8 mouse cellular contexts compared by ENCODE assay signal in the genomic region with DNA sequence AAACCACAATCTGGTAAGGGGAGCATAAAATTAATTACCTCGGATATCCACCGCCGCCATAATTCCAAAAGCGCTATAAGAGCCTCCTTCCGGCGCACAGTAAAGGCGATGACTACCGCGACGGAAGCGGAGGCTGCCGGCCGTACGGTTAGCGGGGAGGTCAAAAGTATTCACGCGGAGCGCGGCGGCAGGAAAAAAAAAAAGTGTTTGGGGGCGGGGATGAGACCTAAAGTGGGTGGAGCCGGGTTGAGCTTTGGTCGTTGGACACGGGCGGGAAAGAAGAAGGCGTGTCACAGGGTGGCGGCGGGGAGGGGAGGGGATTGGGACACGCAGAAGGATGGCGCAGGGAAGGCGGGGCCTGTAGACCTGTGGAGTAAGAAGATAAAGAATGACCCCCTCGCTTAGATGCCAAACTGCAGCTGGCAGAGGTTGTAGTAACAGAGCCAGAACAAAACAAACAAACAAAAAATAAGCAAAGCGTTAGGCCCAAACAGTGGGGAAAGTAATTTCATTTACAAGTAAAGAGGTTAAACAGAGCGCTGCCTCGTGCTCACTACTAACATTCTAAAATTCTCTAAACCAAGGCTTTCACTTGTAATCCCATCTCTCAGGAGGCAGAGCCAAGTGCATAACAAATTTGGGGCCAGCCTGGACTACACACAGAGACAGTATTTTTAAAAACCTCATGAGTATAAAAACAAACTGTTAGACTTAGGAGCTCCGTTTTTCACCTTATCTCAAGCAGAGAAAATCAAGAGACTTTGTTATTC. TPM values are rescaled to one million over a fixed set of nuclear protein-coding genes. Genes with fewer than 3 reads are reported as not detected.
DNase-seq lines count a peak whose midpoint lies in the region; ATAC-seq and TF ChIP-seq lines count a peak whose summit lies in the region.

Gene Med6, minus strand, starts transcription at position 107 of the 770 bp plus-strand sequence.

- H3K27ac ChIP-seq in MEL (ENCODE audit: control insufficient read depth, low read depth, low read length), result peak within 1 kb of the TSS; percentile 85
- H3K27ac ChIP-seq in cerebellum, adult 2 months (ENCODE audit: insufficient read depth, low read length), result no peak within 1 kb of the TSS
- peak within 1 kb of the TSS; percentile 58 for H3K27ac ChIP-seq in forebrain, postnatal 0 days (ENCODE audit: low read depth, low read length)
- H3K27ac ChIP-seq in lung, embryonic 15.5 days, result peak within 1 kb of the TSS; percentile 46

- peak within 1 kb of the TSS; percentile 67 for H3K4me2 ChIP-seq in forebrain, postnatal 0 days (ENCODE audit: low read depth)
- H3K4me2 ChIP-seq in lung, embryonic 15.5 days, result peak within 1 kb of the TSS; percentile 78

- TF ChIP-seq CTCF in MEL (IDR thresholded peaks at IDR 0.05 in 2 of 3, conservative IDR thresholded peaks at IDR 0.05 in 1 of 3; ENCODE audit: control insufficient read depth in 1 of 3, insufficient read depth in 1 of 3, low read depth in 2 of 3, low read length in 3 of 3, poor library complexity in 1 of 3, severe bottlenecking in 1 of 3), result no peak
- no peak for TF ChIP-seq CTCF in cerebellum, adult 2 months (IDR thresholded peaks at IDR 0.05; ENCODE audit: borderline replicate concordance, insufficient read depth, low read depth, low read length)
- TF ChIP-seq CTCF in forebrain, postnatal 0 days (IDR thresholded peaks at IDR 0.05; ENCODE audit: low read depth), result peak; percentile 2; the same call in 1 of the 2 replicates

- TF ChIP-seq RAD21 in MEL (IDR thresholded peaks at IDR 0.05; ENCODE audit: low read depth, low read length), result no peak

- peak; percentile 99 for DNase-seq in MEL (ENCODE audit: low read depth, low spot score)
- peak; percentile 93 to 95 for DNase-seq in cerebellum, adult 2 months
- DNase-seq in forebrain, postnatal 0 days, result peak; percentile 98
- peak; percentile 95 for DNase-seq in heart, postnatal 4 days
- peak; percentile 88 to 91 for DNase-seq in layer of hippocampus, adult 8-10 months (ENCODE audit: low spot score in 2 of 2)
- peak; percentile 91 for DNase-seq in ovary, adult 18-20 months (ENCODE audit: low spot score)
- DNase-seq in thymus, postnatal 0 days (ENCODE audit: low spot score), result peak; percentile 98

- peak in 1 of 2 experiments; percentile 69; a peak in 2 of 4 replicates for TF ChIP-seq EP300 in MEL (IDR thresholded peaks at IDR 0.05; ENCODE audit: low read depth in 1 of 2, low read length in 2 of 2)

- H3K36me3 ChIP-seq in MEL (ENCODE audit: control insufficient read depth in 1 of 2, insufficient read depth in 2 of 2, low read length in 2 of 2), result peaks cover 0 to 15% of the 10 kb centered on the region in 2 experiments; a peak in 3 of 4 replicates
- peaks cover 8% of the 10 kb centered on the region for H3K36me3 ChIP-seq in forebrain, postnatal 0 days (ENCODE audit: insufficient read depth)
- peaks cover 10% of the 10 kb centered on the region for H3K36me3 ChIP-seq in lung, embryonic 15.5 days

- H3K9ac ChIP-seq in MEL (ENCODE audit: control insufficient read depth, low read depth, low read length, poor library complexity, severe bottlenecking), result peak within 1 kb of the TSS; percentile 92
- H3K9ac ChIP-seq in forebrain, postnatal 0 days, result peak within 1 kb of the TSS; percentile 64
- H3K9ac ChIP-seq in lung, embryonic 15.5 days, result peak within 1 kb of the TSS; percentile 78

- peak within 1 kb of the TSS; percentile 81 to 99 for H3K4me3 ChIP-seq in MEL (ENCODE audit: control insufficient read depth in 1 of 2, insufficient read depth in 1 of 2, low read depth in 2 of 2, low read length in 2 of 2)
- peak within 1 kb of the TSS; percentile 87 for H3K4me3 ChIP-seq in cerebellum, adult 2 months (replicated peaks; ENCODE audit: insufficient read depth, low read depth, low read length)
- H3K4me3 ChIP-seq in forebrain, postnatal 0 days (ENCODE audit: low read depth, low read length), result peak within 1 kb of the TSS; percentile 61
- peak within 1 kb of the TSS; percentile 93 for H3K4me3 ChIP-seq in lung, embryonic 15.5 days

- 3% methylated on average over 36 of the region's 36 CpGs for WGBS in cerebellum, adult 2 months
- 4% methylated on average over 36 of the region's 36 CpGs for WGBS in forebrain, postnatal 0 days
- WGBS in lung, embryonic 15.5 days, result 2% methylated on average over 36 of the region's 36 CpGs

- H3K27me3 ChIP-seq in MEL (ENCODE audit: control insufficient read depth in 1 of 2, insufficient read depth in 2 of 2, low read length in 2 of 2), result peaks cover 0 to 3% of the 10 kb centered on the region in 2 experiments; a peak in 3 of 4 replicates
- H3K27me3 ChIP-seq in cerebellum, adult 2 months (ENCODE audit: control insufficient read depth, insufficient read depth, low read length), result no peaks in the 10 kb centered on the region
- no peaks in the 10 kb centered on the region for H3K27me3 ChIP-seq in forebrain, postnatal 0 days (ENCODE audit: insufficient read depth, low read length)
- H3K27me3 ChIP-seq in lung, embryonic 15.5 days, result no peaks in the 10 kb centered on the region

- TF ChIP-seq POLR2A in MEL (IDR thresholded peaks at IDR 0.05; ENCODE audit: control insufficient read depth in 1 of 2, insufficient read depth in 1 of 2, low read depth in 1 of 2, low read length in 2 of 2, poor library complexity in 1 of 2), result peak in 1 of 2 experiments; percentile 77; a peak in 2 of 4 replicates
- peak; percentile 22; the same call in 1 of the 2 replicates for TF ChIP-seq POLR2A in cerebellum, adult 2 months (IDR thresholded peaks at IDR 0.05; ENCODE audit: borderline replicate concordance, insufficient read depth, low read length)

- no peaks in the 10 kb centered on the region for H3K9me3 ChIP-seq in MEL (replicated peaks; ENCODE audit: insufficient read depth, low read length)
- H3K9me3 ChIP-seq in forebrain, postnatal 0 days (ENCODE audit: low read length), result no peaks in the 10 kb centered on the region
- H3K9me3 ChIP-seq in lung, embryonic 15.5 days, result no peaks in the 10 kb centered on the region

- ATAC-seq in forebrain, postnatal 0 days, result peak; percentile 98
- ATAC-seq in lung, embryonic 15.5 days (ENCODE audit: borderline replicate concordance, extremely low read depth, low FRiP score, low TSS enrichment), result peak; percentile 99

- H3K79me2 ChIP-seq in MEL (ENCODE audit: control insufficient read depth, insufficient read depth, low read length, poor library complexity), result peaks cover 9% of the 10 kb centered on the region

- peaks cover 5 to 7% of the 10 kb centered on the region in 2 experiments; a peak in 3 of 4 replicates for H3K4me1 ChIP-seq in MEL (ENCODE audit: control insufficient read depth in 1 of 2, insufficient read depth in 2 of 2, low read length in 2 of 2)
- no peaks in the 10 kb centered on the region for H3K4me1 ChIP-seq in cerebellum, adult 2 months (ENCODE audit: control insufficient read depth, insufficient read depth, low read length)
- peaks cover 9% of the 10 kb centered on the region for H3K4me1 ChIP-seq in forebrain, postnatal 0 days (ENCODE audit: insufficient read depth)
- 0 out of 2 replicates have a peak, but pooled peaks cover 9% of the 10 kb centered on the region for H3K4me1 ChIP-seq in lung, embryonic 15.5 days

TF ChIP-seq in MEL, 35 proteins besides CTCF, POLR2A, EP300 and RAD21 (continues in another document):
- peak; percentile 100 for TF ChIP-seq ZNF384 (IDR thresholded peaks at IDR 0.05; ENCODE audit: low read depth, low read length)
- no peak; the same call in 1 of the 2 replicates for TF ChIP-seq ZC3H11A (IDR thresholded peaks at IDR 0.05; ENCODE audit: low read depth, low read length)
- no peak; the same call in 1 of the 2 replicates for TF ChIP-seq MAX (IDR thresholded peaks at IDR 0.05; ENCODE audit: low read length)
- TF ChIP-seq MYB (IDR thresholded peaks at IDR 0.05; ENCODE audit: low read depth, low read length), result no peak
- peak; percentile 56 for TF ChIP-seq TAL1 (IDR thresholded peaks at IDR 0.05; ENCODE audit: low read length)
- TF ChIP-seq ELF1 (IDR thresholded peaks at IDR 0.05; ENCODE audit: low read depth, low read length), result peak; percentile 98
- TF ChIP-seq TCF12 (IDR thresholded peaks at IDR 0.05; ENCODE audit: low read depth, low read length), result peak; percentile 61
- TF ChIP-seq KAT2A (conservative IDR thresholded peaks at IDR 0.05; ENCODE audit: low read depth, low read length), result peak; percentile 90
- TF ChIP-seq HCFC1 (IDR thresholded peaks at IDR 0.05; ENCODE audit: low read depth, low read length), result peak; percentile 99
- TF ChIP-seq NRF1 (IDR thresholded peaks at IDR 0.05; ENCODE audit: insufficient read depth, low read depth, low read length, poor library complexity, severe bottlenecking), result peak; percentile 30; the same call in 1 of the 2 replicates
- TF ChIP-seq MYC (IDR thresholded peaks at IDR 0.05; ENCODE audit: low read depth, low read length), result 0 out of 2 replicates have a peak, but pooled peaks have one; percentile 41
- TF ChIP-seq JUND (IDR thresholded peaks at IDR 0.05; ENCODE audit: low read depth, low read length), result no peak
- TF ChIP-seq GATA1 (IDR thresholded peaks at IDR 0.05; ENCODE audit: low read depth, low read length), result peak; percentile 16; the same call in 1 of the 2 replicates
- peak; percentile 73 for TF ChIP-seq NELFE (IDR thresholded peaks at IDR 0.05; ENCODE audit: low read depth, low read length)
- peak; percentile 57; the same call in 1 of the 2 replicates for TF ChIP-seq POLR2AphosphoS2 (IDR thresholded peaks at IDR 0.05; ENCODE audit: low read length)
- no peak for TF ChIP-seq UBTF (IDR thresholded peaks at IDR 0.05; ENCODE audit: borderline replicate concordance, insufficient read depth, low read depth, low read length)
- TF ChIP-seq ETS1 (IDR thresholded peaks at IDR 0.05; ENCODE audit: low read depth, low read length), result peak; percentile 61; the same call in 1 of the 2 replicates
- peak; percentile 90 for TF ChIP-seq MXI1 (IDR thresholded peaks at IDR 0.05; ENCODE audit: low read depth, low read length)
- peak; percentile 99 for TF ChIP-seq SIN3A (IDR thresholded peaks at IDR 0.05; ENCODE audit: low read length)
- peak; percentile 81 for TF ChIP-seq TBP (IDR thresholded peaks at IDR 0.05; ENCODE audit: low read depth, low read length)
- no peak for TF ChIP-seq GABPA (IDR thresholded peaks at IDR 0.05; ENCODE audit: low read depth, low read length)

RNA-seq across cellular contexts. Expression of gene Med6, which starts in this region (rescaled TPM):
- total RNA-seq in MEL (2012; rRNA removed), result 41.8 and 49.2 TPM in 2 replicates
- polyA plus RNA-seq in MEL (2012; ENCODE audit: insufficient read depth in 1 of 2, insufficient read length in 2 of 2, low read depth in 1 of 2, low replicate concordance in 2 of 2, missing spikeins in 1 of 2), result 10 to 100 TPM in 1 of 2 experiments, not detected in 1; 44.4 TPM
- 29.3 and 31.8 TPM in 2 replicates for polyA plus RNA-seq in cerebellum, adult 2 months (2012; rRNA removed)
- 33.9 and 43.2 TPM in 2 replicates for total RNA-seq in forebrain, postnatal 0 days (2014; rRNA removed)
- 34.6 and 39.3 TPM in 2 replicates for polyA plus RNA-seq in forebrain, postnatal 0 days (2015; fragmentation: Nextera tagmentation; extraction: Ambion mirVana)
- 10 to 100 TPM; 24.4 to 26.7 TPM for total RNA-seq in heart, postnatal 4 days (2021)
- 10 to 100 TPM; 25.9 to 38.6 (median 31.6) TPM for total RNA-seq in layer of hippocampus, adult 8-10 months (2022)
- 55.7 and 66.1 TPM in 2 replicates for polyA plus RNA-seq in lung, embryonic 15.5 days (2015; fragmentation: Nextera tagmentation; extraction: Ambion mirVana)
- 42.4 and 44.0 TPM in 2 replicates for polyA plus RNA-seq in thymus, postnatal 0 days (2015; fragmentation: Nextera tagmentation; extraction: Ambion mirVana)
